Mouse (Mus musculus): Measurements from ENCODE around the gene Fanci. TPM values are rescaled to one million over a fixed set of nuclear protein-coding genes. Genes with fewer than 3 reads are reported as not detected.

The Fanci gene
- polyA plus RNA-seq (2014; fragmentation: Nextera tagmentation; extraction: Ambion mirVana): 8.2 and 8.3 TPM in 2 replicates

DNA sequence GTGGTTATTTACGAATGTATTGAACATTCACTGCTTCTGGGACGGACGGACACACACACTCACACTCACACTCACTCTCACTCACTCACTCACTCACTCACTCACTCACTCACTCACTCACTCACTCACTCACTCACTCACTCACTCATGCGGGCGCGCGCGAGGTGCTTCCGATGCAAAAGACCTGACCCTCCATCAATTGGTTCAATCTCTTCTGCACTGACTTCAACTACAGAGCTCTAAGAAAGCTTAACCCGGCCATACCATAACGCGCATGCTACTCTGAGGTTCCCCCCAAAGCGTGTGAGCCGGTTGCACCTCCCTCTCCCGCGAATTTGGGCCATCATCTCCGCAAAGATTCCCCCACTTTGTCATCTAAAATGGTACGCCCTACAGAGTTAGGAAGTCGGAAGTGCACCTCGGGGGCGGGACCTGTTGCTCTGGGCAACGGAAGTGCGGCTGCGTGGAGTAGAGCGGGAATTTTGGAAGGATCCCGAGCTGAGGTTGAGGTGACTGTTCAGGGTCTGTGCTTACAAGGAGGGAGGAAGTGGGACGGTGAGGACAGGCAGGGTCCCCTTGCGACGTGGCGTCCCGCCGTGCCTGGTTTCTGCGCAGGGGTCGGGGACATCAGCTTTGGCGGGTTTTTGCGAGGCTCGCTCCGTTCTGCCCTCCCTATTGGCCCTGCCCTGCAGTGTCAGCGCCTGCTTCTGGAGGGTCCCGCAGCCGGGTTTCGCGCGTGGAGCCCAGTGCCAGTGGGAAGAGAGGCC, at the start of gene Fanci:
Fanci (plus strand) TSS at position 47 of the 767 bp plus-strand sequence.
- peak within 1 kb of the TSS; percentile 87 for H3K27ac ChIP-seq (replicated peaks; ENCODE audit: low read depth, low read length)
- peak; percentile 95 for ATAC-seq (ENCODE audit: low read depth)
- under 1% methylated on average over 34 of the region's 44 CpGs for WGBS

GRCm38 (mm10) chr7:79345902-79346301, 45.8 kb upstream of the Fanci start:
- ATAC-seq (ENCODE audit: low read depth) (no peak), DNase-seq (ENCODE audit: low spot score) (peak; percentile 32)
- peaks cover 34% of the 10 kb centered on the region for H3K36me3 ChIP-seq (ENCODE audit: control insufficient read depth, insufficient read depth, low read length)
- WGBS: 57% methylated on average over 4 of the region's 4 CpGs
- no peak overlapping the region for H3K4me3 ChIP-seq (ENCODE audit: low read depth, low read length)
- H3K4me1 ChIP-seq (ENCODE audit: control insufficient read depth, insufficient read depth, low read length): no peaks in the 10 kb centered on the region
- H3K27ac ChIP-seq (replicated peaks; ENCODE audit: low read depth, low read length): no peak overlapping the region
- no peaks in the 10 kb centered on the region for H3K27me3 ChIP-seq (replicated peaks; ENCODE audit: control insufficient read depth, insufficient read depth, low read length)
- H3K9me3 ChIP-seq (ENCODE audit: control insufficient read depth, low read length): no peaks in the 10 kb centered on the region
- no peak overlapping the region for H3K4me2 ChIP-seq (ENCODE audit: low read depth, low read length)
- no peak overlapping the region for H3K9ac ChIP-seq (ENCODE audit: low read depth, low read length)

More for the DNA sequence above, at the start of gene Fanci:
- Histone ChIP-seq H3K9ac (ENCODE audit: low read depth, low read length) (peak within 1 kb of the TSS; percentile 69), H3K9me3 (ENCODE audit: control insufficient read depth, low read length) (no peaks in the 10 kb centered on the region), H3K36me3 (ENCODE audit: control insufficient read depth, insufficient read depth, low read length) (no peaks in the 10 kb centered on the region), H3K4me1 (ENCODE audit: control insufficient read depth, insufficient read depth, low read length) (peaks cover 4% of the 10 kb centered on the region; the same call in 1 of the 2 replicates), H3K4me2 (ENCODE audit: low read depth, low read length) (peak within 1 kb of the TSS; percentile 90), H3K4me3 (ENCODE audit: low read depth, low read length) (peak within 1 kb of the TSS; percentile 53), H3K27me3 (replicated peaks; ENCODE audit: control insufficient read depth, insufficient read depth, low read length) (no peaks in the 10 kb centered on the region)
- peak; percentile 97 for DNase-seq (ENCODE audit: low spot score)

- H3K9me3 ChIP-seq (ENCODE audit: control insufficient read depth, low read length): no peaks in the 10 kb centered on the region
- 70% methylated on average over 8 of the region's 8 CpGs for WGBS
- no peak for DNase-seq (ENCODE audit: low spot score)
- no peak for ATAC-seq (ENCODE audit: low read depth)
- peaks cover 36% of the 10 kb centered on the region for H3K36me3 ChIP-seq (ENCODE audit: control insufficient read depth, insufficient read depth, low read length)
- H3K27ac ChIP-seq (replicated peaks; ENCODE audit: low read depth, low read length): no peak overlapping the region
- no peaks in the 10 kb centered on the region for H3K27me3 ChIP-seq (replicated peaks; ENCODE audit: control insufficient read depth, insufficient read depth, low read length)
- H3K4me3 ChIP-seq (ENCODE audit: low read depth, low read length): no peak overlapping the region
- H3K4me1 ChIP-seq (ENCODE audit: control insufficient read depth, insufficient read depth, low read length): no peaks in the 10 kb centered on the region
- no peak overlapping the region for H3K9ac ChIP-seq (ENCODE audit: low read depth, low read length)
- H3K4me2 ChIP-seq (ENCODE audit: low read depth, low read length): no peak overlapping the region
These were observed 45.1 kb upstream of the Fanci start for GRCm38 (mm10) chr7:79346555-79347075.

DNA sequence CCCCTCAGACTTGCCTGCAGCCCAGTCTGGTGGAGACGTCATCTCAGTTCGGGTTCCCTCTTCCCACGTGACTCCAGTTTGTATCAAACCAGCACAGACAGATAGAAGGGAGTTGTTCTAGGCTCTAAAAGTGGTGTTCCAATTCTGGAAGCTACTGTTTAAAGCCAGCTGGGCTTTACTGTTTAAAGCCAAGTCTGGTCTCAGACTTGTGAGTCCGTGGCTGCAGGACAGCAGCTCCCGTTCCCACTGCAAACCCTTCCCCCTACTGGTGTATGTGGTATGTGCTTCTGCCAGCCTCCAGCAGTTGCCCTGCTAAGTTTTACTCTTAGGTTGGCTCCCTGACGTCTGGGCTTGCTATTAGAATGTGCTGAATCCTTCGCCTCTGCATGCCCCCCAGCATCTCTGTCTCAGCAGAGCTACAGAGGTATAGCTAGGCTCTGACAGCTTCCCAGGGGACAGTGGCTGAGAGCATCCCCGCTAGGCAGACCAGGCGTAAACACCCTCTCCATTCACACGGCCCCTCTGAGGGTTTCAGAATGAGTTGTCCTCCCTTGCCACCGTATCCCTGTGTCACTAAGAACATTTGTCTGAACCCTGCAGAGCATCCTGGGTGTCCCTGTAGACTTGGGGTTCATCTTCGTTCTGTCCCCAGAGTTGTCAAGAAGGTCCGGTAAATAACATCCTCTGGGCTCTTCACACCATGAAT, 44.5 kb upstream of the Fanci start:
- no peak for DNase-seq (ENCODE audit: low spot score)
- Histone ChIP-seq H3K4me1 (ENCODE audit: control insufficient read depth, insufficient read depth, low read length) (no peaks in the 10 kb centered on the region), H3K9me3 (ENCODE audit: control insufficient read depth, low read length) (no peaks in the 10 kb centered on the region), H3K9ac (ENCODE audit: low read depth, low read length) (no peak overlapping the region), H3K4me2 (ENCODE audit: low read depth, low read length) (no peak overlapping the region), H3K27me3 (replicated peaks; ENCODE audit: control insufficient read depth, insufficient read depth, low read length) (no peaks in the 10 kb centered on the region), H3K4me3 (ENCODE audit: low read depth, low read length) (no peak overlapping the region), H3K27ac (replicated peaks; ENCODE audit: low read depth, low read length) (no peak overlapping the region), H3K36me3 (ENCODE audit: control insufficient read depth, insufficient read depth, low read length) (peaks cover 37% of the 10 kb centered on the region)
- WGBS: 76% methylated on average over 13 of the region's 13 CpGs
- peak; percentile 30; the same call in 1 of the 2 replicates for ATAC-seq (ENCODE audit: low read depth)

- no peak for ATAC-seq (ENCODE audit: low read depth)
- no peak overlapping the region for H3K4me3 ChIP-seq (ENCODE audit: low read depth, low read length)
These were observed 42.9 kb upstream of the Fanci start for GRCm38 (mm10) chr7:79348816-79349215.

GRCm38 (mm10) chr7:79349738-79350386, 41.9 kb upstream of the Fanci start:
- DNase-seq (ENCODE audit: low spot score) (peak; percentile 88), ATAC-seq (ENCODE audit: low read depth) (peak; percentile 53; the same call in 1 of the 2 replicates)
- Histone ChIP-seq H3K27ac (replicated peaks; ENCODE audit: low read depth, low read length) (no peak overlapping the region), H3K9me3 (ENCODE audit: control insufficient read depth, low read length) (no peaks in the 10 kb centered on the region), H3K9ac (ENCODE audit: low read depth, low read length) (no peak overlapping the region), H3K4me3 (ENCODE audit: low read depth, low read length) (no peak overlapping the region), H3K27me3 (replicated peaks; ENCODE audit: control insufficient read depth, insufficient read depth, low read length) (no peaks in the 10 kb centered on the region), H3K4me2 (ENCODE audit: low read depth, low read length) (no peak overlapping the region), H3K4me1 (ENCODE audit: control insufficient read depth, insufficient read depth, low read length) (no peaks in the 10 kb centered on the region), H3K36me3 (ENCODE audit: control insufficient read depth, insufficient read depth, low read length) (peaks cover 50% of the 10 kb centered on the region)
- 32% methylated on average over 12 of the region's 12 CpGs for whole genome bisulfite sequencing

More at GRCm38 (mm10) chr7:79348816-79349215, 42.9 kb upstream of the Fanci start:
- WGBS: 79% methylated on average over 8 of the region's 8 CpGs
- Histone ChIP-seq H3K4me2 (ENCODE audit: low read depth, low read length) (no peak overlapping the region), H3K9ac (ENCODE audit: low read depth, low read length) (no peak overlapping the region), H3K4me1 (ENCODE audit: control insufficient read depth, insufficient read depth, low read length) (no peaks in the 10 kb centered on the region), H3K9me3 (ENCODE audit: control insufficient read depth, low read length) (no peaks in the 10 kb centered on the region), H3K27me3 (replicated peaks; ENCODE audit: control insufficient read depth, insufficient read depth, low read length) (no peaks in the 10 kb centered on the region), H3K27ac (replicated peaks; ENCODE audit: low read depth, low read length) (no peak overlapping the region), H3K36me3 (ENCODE audit: control insufficient read depth, insufficient read depth, low read length) (peaks cover 46% of the 10 kb centered on the region)
- no peak for DNase-seq (ENCODE audit: low spot score)

GRCm38 (mm10) chr7:79358350-79359182, 33.2 kb upstream of the Fanci start:
- no peak overlapping the region for H3K9ac ChIP-seq (ENCODE audit: low read depth, low read length)
- H3K36me3 ChIP-seq (ENCODE audit: control insufficient read depth, insufficient read depth, low read length): peaks cover 57% of the 10 kb centered on the region
- WGBS: 76% methylated on average over 15 of the region's 15 CpGs
- H3K4me3 ChIP-seq (ENCODE audit: low read depth, low read length): no peak overlapping the region
- no peak overlapping the region for H3K4me2 ChIP-seq (ENCODE audit: low read depth, low read length)
- H3K4me1 ChIP-seq (ENCODE audit: control insufficient read depth, insufficient read depth, low read length): no peaks in the 10 kb centered on the region
- no peak overlapping the region for H3K27ac ChIP-seq (replicated peaks; ENCODE audit: low read depth, low read length)
- ATAC-seq (ENCODE audit: low read depth) (no peak; the same call in 1 of the 2 replicates), DNase-seq (ENCODE audit: low spot score) (no peak)
- no peaks in the 10 kb centered on the region for H3K27me3 ChIP-seq (replicated peaks; ENCODE audit: control insufficient read depth, insufficient read depth, low read length)
- H3K9me3 ChIP-seq (ENCODE audit: control insufficient read depth, low read length): no peaks in the 10 kb centered on the region

DNA sequence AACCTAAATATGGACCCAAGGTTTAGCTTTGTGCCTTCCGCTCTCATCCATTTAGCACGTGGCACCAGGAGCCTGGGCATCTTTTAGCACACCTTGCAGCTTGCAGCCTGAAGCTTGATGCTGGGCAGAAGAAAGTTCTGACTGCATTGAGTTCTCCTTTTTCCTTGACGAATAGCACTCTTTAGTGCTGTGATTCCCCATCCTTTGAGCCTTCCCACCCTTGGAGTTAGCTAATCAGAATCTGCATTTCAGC, 32.6 kb upstream of the Fanci start:
- WGBS: 89% methylated on average over 3 of the region's 3 CpGs

More for the DNA sequence above, 32.6 kb upstream of the Fanci start:
- Histone ChIP-seq H3K4me2 (ENCODE audit: low read depth, low read length) (no peak overlapping the region), H3K27ac (replicated peaks; ENCODE audit: low read depth, low read length) (no peak overlapping the region), H3K4me1 (ENCODE audit: control insufficient read depth, insufficient read depth, low read length) (no peaks in the 10 kb centered on the region), H3K9ac (ENCODE audit: low read depth, low read length) (no peak overlapping the region), H3K27me3 (replicated peaks; ENCODE audit: control insufficient read depth, insufficient read depth, low read length) (no peaks in the 10 kb centered on the region), H3K9me3 (ENCODE audit: control insufficient read depth, low read length) (no peaks in the 10 kb centered on the region), H3K4me3 (ENCODE audit: low read depth, low read length) (no peak overlapping the region), H3K36me3 (ENCODE audit: control insufficient read depth, insufficient read depth, low read length) (peaks cover 55% of the 10 kb centered on the region)
- ATAC-seq (ENCODE audit: low read depth): no peak
- DNase-seq (ENCODE audit: low spot score): no peak
